Mouse (Mus musculus) lung, postnatal 0 days (tissue): ENCODE results near the gene Nipsnap3b. TPM values are rescaled to one million over a fixed set of nuclear protein-coding genes. Genes with fewer than 3 reads are reported as not detected.
A peak's percentile ranks its signal among the peaks of the same experiment; 100 is the strongest.

Experiments
- ATAC-seq: fragments of 200-750 bp; cut with Nextera tagmentation; 2 replicates; pipeline ENCODE4 v1.8.0; 2017; ENCODE audit warnings: moderate library complexity
- DNase-seq: peaks from one replicate; pipeline ENCODE4 v3.0.0-alpha.2; 2016; ENCODE audit warnings: low spot score
- H3K27ac ChIP-seq: fragments of 300-500 bp; sonication (generic); 2 replicates; pipeline ENCODE4 v1.5.1; 2014; ENCODE audit warnings: antibody characterized with exemption, mild to moderate bottlenecking, low read length, mixed read lengths
- H3K27me3 ChIP-seq: fragments of 300-500 bp; sonication (generic); replicated peaks from 2 replicates; pipeline ENCODE4 v1.6.1; 2014; ENCODE audit warnings: low read length, mixed read lengths; ENCODE audit not compliant: insufficient read depth
- H3K36me3 ChIP-seq: fragments of 300-500 bp; sonication (generic); 2 replicates; pipeline ENCODE4 v1.6.1; 2014; ENCODE audit warnings: low read length, mixed read lengths; ENCODE audit not compliant: insufficient read depth
- H3K4me1 ChIP-seq: fragments of 300-500 bp; sonication (generic); 2 replicates; pipeline ENCODE4 v1.6.1; 2014; ENCODE audit warnings: antibody characterized with exemption, low read depth, low read length, mixed read lengths; ENCODE audit not compliant: insufficient read depth
- H3K4me2 ChIP-seq: fragments of 300-500 bp; sonication (generic); replicated peaks from 2 replicates; pipeline ENCODE4 v1.6.1; 2014; ENCODE audit warnings: low read depth, mild to moderate bottlenecking, low read length, moderate library complexity, mixed read lengths
- H3K4me3 ChIP-seq: fragments of 300-500 bp; sonication (generic); 2 replicates; pipeline ENCODE4 v1.5.1; 2014; ENCODE audit warnings: low read depth, low read length
- H3K9ac ChIP-seq: fragments of 300-500 bp; sonication (generic); replicated peaks from 2 replicates; pipeline ENCODE4 v1.6.1; 2014; ENCODE audit warnings: low read depth, mild to moderate bottlenecking
- H3K9me3 ChIP-seq: fragments of 300-500 bp; sonication (generic); 2 replicates; pipeline ENCODE4 v1.6.1; 2016; ENCODE audit warnings: low read length, mixed read lengths
- CTCF ChIP-seq: IDR thresholded peaks from 2 replicates; pipeline ENCODE4 v1.5.1; 2016; ENCODE audit warnings: antibody characterized with exemption, mild to moderate bottlenecking
- EP300 ChIP-seq: IDR thresholded peaks from 2 replicates; pipeline ENCODE4 v1.6.1; 2016; ENCODE audit warnings: antibody characterized with exemption, mild to moderate bottlenecking, control low read depth
- WGBS: fragments of 180-500 bp; shearing (Covaris S2); extraction: QIAGEN DNeasy Blood & Tissue Kit; methylation state at CpG from one replicate; pipeline ENCODE4 v1.1.7; 2014; 5-methylcytosine and 5-hydroxymethylcytosine counted together
- polyA plus RNA-seq: library from polyadenylated mRNA; unstranded; fragments of >200 nt; fragmentation: Nextera tagmentation; extraction: Ambion mirVana; gene quantifications from 2 replicates; pipeline ENCODE4 v1.2.1, GENCODE M21; 2015

Gene Nipsnap3b
- polyA plus RNA-seq, 1 experiment from 2014 or later, result 77.4 TPM

- H3K27ac ChIP-seq, result no peak overlapping the region
- no peak for DNase-seq
- no peak overlapping the region for H3K9ac ChIP-seq
- H3K36me3 ChIP-seq, result peaks cover 9% of the 10 kb centered on the region
- 88% methylated on average over 14 of the region's 14 CpGs for WGBS
- no peak for ATAC-seq
- H3K9me3 ChIP-seq, result no peaks in the 10 kb centered on the region
- TF ChIP-seq CTCF, result no peak
- no peak for TF ChIP-seq EP300
- H3K4me1 ChIP-seq, result no peaks in the 10 kb centered on the region
- H3K4me3 ChIP-seq, result no peak overlapping the region
- H3K4me2 ChIP-seq, result no peak overlapping the region
- no peaks in the 10 kb centered on the region for H3K27me3 ChIP-seq
Measured at GRCm38 (mm10) chr4:53023189-53023925, 11.7 kb downstream of the Nipsnap3b start.

DNA sequence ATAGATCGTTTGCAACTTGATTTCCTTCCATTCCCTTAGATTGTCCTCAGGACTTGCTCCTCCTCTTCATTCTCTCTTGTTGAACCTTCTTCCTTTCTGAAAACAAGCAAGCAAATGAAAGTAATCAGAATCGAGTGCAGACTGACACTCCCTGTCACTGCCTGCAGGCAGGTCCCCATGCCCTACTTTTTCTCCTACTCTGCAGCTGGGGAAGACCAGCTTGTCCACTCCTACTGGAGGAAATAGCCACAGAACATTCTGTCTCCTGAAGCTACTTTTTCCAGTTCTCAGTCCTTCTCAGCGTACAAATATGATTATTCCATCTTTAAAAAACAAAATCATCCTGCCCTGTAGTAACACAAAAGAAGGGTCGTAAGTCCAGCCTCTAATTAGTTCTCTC is 12.7 kb downstream of the Nipsnap3b start:
- peaks cover 9% of the 10 kb centered on the region for H3K36me3 ChIP-seq
- ATAC-seq, result no peak
- TF ChIP-seq CTCF, result no peak
- no peak for DNase-seq
- no peaks in the 10 kb centered on the region for H3K27me3 ChIP-seq
- no peak overlapping the region for H3K4me2 ChIP-seq
- WGBS, result 89% methylated on average over 4 of the region's 4 CpGs
- no peak overlapping the region for H3K27ac ChIP-seq
- no peaks in the 10 kb centered on the region for H3K9me3 ChIP-seq
- no peaks in the 10 kb centered on the region for H3K4me1 ChIP-seq
- H3K4me3 ChIP-seq, result no peak overlapping the region
- no peak overlapping the region for H3K9ac ChIP-seq

- TF ChIP-seq CTCF (no peak), EP300 (no peak)
- DNase-seq (no peak), ATAC-seq (no peak)
- Histone ChIP-seq H3K4me2 (no peak overlapping the region), H3K4me1 (no peaks in the 10 kb centered on the region), H3K4me3 (no peak overlapping the region), H3K9me3 (no peaks in the 10 kb centered on the region), H3K9ac (no peak overlapping the region), H3K36me3 (peaks cover 3% of the 10 kb centered on the region; the same call in 1 of the 2 replicates), H3K27me3 (no peaks in the 10 kb centered on the region), H3K27ac (no peak overlapping the region)
- WGBS, result 71% methylated on average over 3 of the region's 3 CpGs
Measured at GRCm38 (mm10) chr4:53027811-53028210, 16.1 kb downstream of the Nipsnap3b start.

GRCm38 (mm10) chr4:53030326-53030948 is 18.8 kb downstream of the Nipsnap3b start:
- Histone ChIP-seq H3K9me3 (no peaks in the 10 kb centered on the region), H3K9ac (no peak overlapping the region), H3K27ac (no peak overlapping the region), H3K4me2 (no peak overlapping the region), H3K4me3 (no peak overlapping the region), H3K36me3 (peaks cover 26% of the 10 kb centered on the region), H3K27me3 (no peaks in the 10 kb centered on the region), H3K4me1 (no peaks in the 10 kb centered on the region)
- DNase-seq, result peak; percentile 8
- no peak for ATAC-seq
- WGBS, result 54% methylated on average over 8 of the region's 8 CpGs
- TF ChIP-seq EP300 (no peak), CTCF (peak; percentile 57)

DNA sequence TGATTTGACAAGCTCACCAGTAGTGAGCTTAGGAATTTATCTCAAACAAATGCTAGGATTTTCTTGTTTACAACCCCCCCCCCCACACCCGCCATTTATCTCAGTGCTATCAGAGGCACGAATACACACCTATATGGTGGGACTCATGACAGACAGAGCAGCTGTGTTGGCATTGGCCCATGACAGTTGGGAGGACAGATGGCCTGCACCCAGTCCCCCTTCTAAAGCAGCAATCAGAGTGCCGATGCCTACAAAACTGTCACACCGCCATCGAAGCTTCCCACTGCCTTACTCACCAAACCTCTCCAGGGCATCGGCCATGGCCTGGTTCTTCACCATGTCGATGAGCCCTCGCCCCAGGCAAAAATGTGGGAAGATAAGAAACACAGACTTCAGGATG is 32.1 kb downstream of the Nipsnap3b start:
- Histone ChIP-seq H3K4me2 (no peak overlapping the region), H3K4me1 (no peaks in the 10 kb centered on the region), H3K4me3 (no peak overlapping the region), H3K36me3 (peaks cover 55% of the 10 kb centered on the region), H3K9me3 (no peaks in the 10 kb centered on the region), H3K27ac (no peak overlapping the region), H3K27me3 (no peaks in the 10 kb centered on the region), H3K9ac (no peak overlapping the region)
- DNase-seq, result no peak
- WGBS, result 87% methylated on average over 8 of the region's 8 CpGs
- ATAC-seq, result no peak
- TF ChIP-seq EP300, result no peak
- no peak for TF ChIP-seq CTCF

DNA sequence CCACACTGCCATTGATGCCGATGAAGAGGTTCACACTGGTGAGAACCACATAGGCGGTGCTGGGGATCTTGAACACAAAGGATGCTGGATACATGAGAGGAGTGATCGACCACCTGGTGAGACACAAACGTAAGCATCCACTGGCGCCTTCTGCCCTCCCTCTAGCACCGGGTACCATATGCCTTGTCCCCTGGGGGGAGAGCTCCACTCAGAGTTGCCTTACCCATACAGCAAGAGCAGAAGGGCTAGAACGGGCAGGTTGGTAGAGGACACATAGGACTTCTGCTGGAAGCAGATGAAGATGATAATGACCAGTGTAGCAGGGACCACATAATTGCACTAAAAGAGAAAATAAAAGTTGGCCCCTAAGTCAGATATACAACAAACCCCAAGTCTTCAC is 34.1 kb downstream of the Nipsnap3b start:
- H3K27ac ChIP-seq, result no peak overlapping the region
- no peaks in the 10 kb centered on the region for H3K27me3 ChIP-seq
- no peak for ATAC-seq
- TF ChIP-seq CTCF (no peak), EP300 (no peak)
- H3K4me3 ChIP-seq, result no peak overlapping the region
- H3K9ac ChIP-seq, result no peak overlapping the region
- H3K9me3 ChIP-seq, result no peaks in the 10 kb centered on the region
- WGBS, result 85% methylated on average over 7 of the region's 7 CpGs
- H3K4me2 ChIP-seq, result no peak overlapping the region
- no peak for DNase-seq
- H3K4me1 ChIP-seq, result no peaks in the 10 kb centered on the region
- peaks cover 52% of the 10 kb centered on the region for H3K36me3 ChIP-seq
